In genomic region chr5:135547990-135548389, GRCm38 (mm10) we compare ENCODE assay signal across 51 mouse cellular contexts. TPM values are rescaled to one million over a fixed set of nuclear protein-coding genes. Genes with fewer than 3 reads are reported as not detected.
"Had no signal": no experiment of that assay in that cellular context is flagged by ENCODE, and none has a peak within 500 bp of the region (broad histone marks: within the 10 kb centered on the region; RNA-seq: fewer than 3 reads in every experiment).

No protein-coding gene starts in this region.

- H3K9me3 ChIP-seq: heart, embryonic 12.5 days; heart, embryonic 13.5 days; heart, embryonic 15.5 days; hindbrain, embryonic 10.5 days; hindbrain, embryonic 12.5 days; hindbrain, embryonic 13.5 days; hindbrain, embryonic 15.5 days; intestine, embryonic 15.5 days; kidney, embryonic 15.5 days had no signal

- DNase-seq: heart, postnatal 10 days; heart, postnatal 14 days; heart, postnatal 36 days; heart, postnatal 4 days; kidney, adult 11 months; kidney, adult 18-20 months; kidney, adult 2 months; kidney, adult 8-10 months; kidney, adult 9 months; kidney, postnatal 10 days; kidney, postnatal 14 days; kidney, postnatal 25 days; kidney, postnatal 36 days; kidney, postnatal 4 days; layer of hippocampus, adult 9-11 months; layer of hippocampus, postnatal 36 days had no signal

- H3K4me2 ChIP-seq: heart, embryonic 11.5 days; heart, embryonic 12.5 days; heart, embryonic 13.5 days; heart, embryonic 15.5 days; hindbrain, embryonic 12.5 days; hindbrain, embryonic 13.5 days; hindbrain, embryonic 14.5 days; hindbrain, embryonic 15.5 days; intestine, embryonic 15.5 days; kidney, embryonic 15.5 days had no signal

- H3K36me3 ChIP-seq: heart, embryonic 12.5 days; heart, embryonic 13.5 days; heart, embryonic 15.5 days; hindbrain, embryonic 10.5 days; hindbrain, embryonic 12.5 days; hindbrain, embryonic 13.5 days; hindbrain, embryonic 15.5 days; intestine, embryonic 15.5 days; kidney, embryonic 15.5 days had no signal

- H3K4me3 ChIP-seq: heart, embryonic 12.5 days; heart, embryonic 13.5 days; heart, embryonic 15.5 days; hindbrain, embryonic 10.5 days; hindbrain, embryonic 12.5 days; hindbrain, embryonic 13.5 days; hindbrain, embryonic 15.5 days; intestine, embryonic 15.5 days; kidney, embryonic 15.5 days; left cerebral cortex, adult 2 months had no signal

- H3K27ac ChIP-seq: heart, embryonic 13.5 days; heart, embryonic 15.5 days; hindbrain, embryonic 10.5 days; hindbrain, embryonic 12.5 days; hindbrain, embryonic 13.5 days; hindbrain, embryonic 14.5 days; hindbrain, embryonic 15.5 days; hindbrain, postnatal 0 days; intestine, embryonic 15.5 days; kidney, embryonic 15.5 days; kidney, postnatal 0 days; left cerebral cortex, adult 2 months had no signal

- H3K9ac ChIP-seq: heart, embryonic 12.5 days; heart, embryonic 13.5 days; heart, embryonic 15.5 days; hindbrain, embryonic 12.5 days; hindbrain, embryonic 13.5 days; hindbrain, embryonic 14.5 days; hindbrain, embryonic 15.5 days; intestine, embryonic 15.5 days; kidney, embryonic 15.5 days had no signal

- H3K27me3 ChIP-seq: heart, embryonic 15.5 days; hindbrain, embryonic 12.5 days; hindbrain, embryonic 15.5 days; intestine, embryonic 15.5 days had no signal

RNA-seq across cellular contexts. Expression of gene Ccl26, which starts 15.4 kb away (rescaled TPM):
- total RNA-seq: heart, postnatal 10 days; heart, postnatal 14 days; heart, postnatal 25 days; heart, postnatal 36 days; heart, postnatal 4 days; hematopoietic stem cell, adult 5-6 weeks; hindbrain, postnatal 0 days; layer of hippocampus, adult 18-20 months; layer of hippocampus, adult 8-10 months; layer of hippocampus, postnatal 10 days; layer of hippocampus, postnatal 14 days; layer of hippocampus, postnatal 25 days; layer of hippocampus, postnatal 36 days; left cerebral cortex, adult 18-20 months; left cerebral cortex, adult 2 months; left cerebral cortex, adult 8-10 months had no signal
- polyA plus RNA-seq: heart, embryonic 11.5 days; heart, embryonic 12.5 days; heart, embryonic 13.5 days; heart, embryonic 14.5 days; heart, embryonic 15.5 days; heart, embryonic 16.5 days; heart, postnatal 0 days; hindbrain, embryonic 10.5 days; hindbrain, embryonic 11.5 days; hindbrain, embryonic 12.5 days; hindbrain, embryonic 13.5 days; hindbrain, embryonic 14.5 days; hindbrain, embryonic 15.5 days; hindbrain, embryonic 16.5 days; hindbrain, postnatal 0 days; inflammation-experienced regulatory T-cells, adult 6 months; intestine, embryonic 14.5 days; intestine, embryonic 15.5 days; intestine, embryonic 16.5 days; intestine, postnatal 0 days; kidney, adult 2 months; kidney, embryonic 14.5 days; kidney, embryonic 15.5 days; kidney, embryonic 16.5 days; kidney, postnatal 0 days; large intestine, adult 2 months had no signal

RNA-seq across cellular contexts. Expression of gene Ccl24, which starts 24.9 kb away (rescaled TPM):
- total RNA-seq: hematopoietic stem cell, adult 5-6 weeks; layer of hippocampus, postnatal 10 days; layer of hippocampus, postnatal 36 days; left cerebral cortex, adult 8-10 months had no signal
- polyA plus RNA-seq: inflammation-experienced regulatory T-cells, adult 6 months had no signal
